Mouse (Mus musculus) B cell, adult (primary cell): ENCODE measurements around the gene Cox16. TPM values are rescaled to one million over a fixed set of nuclear protein-coding genes. Genes with fewer than 3 reads are reported as not detected.

Source experiments
- total RNA-seq: library from RNA; stranded (reverse); gene quantifications from 4 replicates; pipeline ENCODE4 v1.2.4, GENCODE M21; 2023; ENCODE audit not compliant: inconsistent age

Gene Cox16
- 54.9 to 75.5 TPM (median 60.0 TPM) in 4 replicates for total RNA-seq

DNA sequence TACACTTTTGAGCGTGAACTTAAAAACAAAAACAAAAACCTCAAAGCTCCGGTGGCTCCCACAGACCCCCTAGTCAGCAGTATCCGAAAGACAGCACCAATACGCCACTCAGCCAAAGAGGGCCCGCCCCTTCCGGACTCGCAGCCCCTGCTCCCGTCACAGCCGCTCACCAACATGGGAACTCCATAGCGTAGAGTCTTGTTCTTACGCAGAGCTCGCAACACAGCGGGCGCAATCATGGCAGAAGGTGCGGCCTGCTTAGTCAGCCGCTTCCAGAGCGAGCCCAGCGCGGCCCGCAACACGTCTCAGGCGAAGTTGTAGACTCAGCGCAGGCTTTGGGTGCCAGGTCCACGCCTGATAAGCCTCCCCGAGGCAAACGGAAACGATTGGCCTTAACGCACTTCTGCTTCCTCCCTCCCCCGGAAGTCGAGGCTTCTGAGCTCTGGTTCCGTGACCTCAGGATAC is at the start of gene Cox16:
TSS of gene Cox16 (minus strand) at position 401 of the 465 bp plus-strand sequence.

DNA sequence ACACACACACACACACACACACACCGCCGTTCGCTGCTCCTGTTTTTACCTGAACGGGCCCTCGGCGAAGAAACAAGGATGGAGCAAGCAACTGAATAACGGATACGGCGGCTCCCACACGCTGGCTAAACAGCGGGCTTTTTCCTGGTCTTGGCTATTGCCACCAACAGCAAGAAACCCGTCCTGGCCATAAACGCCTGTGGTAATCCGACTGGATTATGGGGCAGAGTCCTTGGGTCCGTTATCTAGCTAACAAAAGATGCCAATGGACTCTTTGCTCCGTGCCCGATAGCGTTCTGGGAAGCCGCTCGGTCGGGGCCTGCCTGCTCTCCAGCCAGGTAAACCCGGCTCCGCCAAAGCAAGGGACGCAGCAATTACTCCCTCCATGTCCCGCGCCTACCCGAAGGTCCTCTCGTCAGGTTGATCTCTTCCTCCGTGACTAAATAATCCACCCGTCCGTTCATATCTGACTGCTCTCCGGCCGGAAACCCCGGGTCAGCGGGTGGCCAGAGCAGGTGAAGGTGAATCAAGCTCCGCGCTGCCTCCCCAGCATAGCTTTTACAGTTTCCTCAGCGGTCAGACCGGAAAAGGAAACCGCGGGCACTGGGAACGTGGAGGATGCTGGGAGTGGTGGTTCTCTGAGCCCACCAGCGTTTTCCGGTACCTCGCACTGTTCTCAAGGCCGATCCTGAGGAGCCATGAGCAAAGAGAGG is 47.5 kb upstream of the Cox16 start, which contains the start of the genes Gm20498 and Synj2bp:
TSS of gene Gm20498 (minus strand) at position 590 of the 713 bp plus-strand sequence.
TSS of gene Synj2bp (minus strand) at position 596 of the 713 bp plus-strand sequence.

DNA sequence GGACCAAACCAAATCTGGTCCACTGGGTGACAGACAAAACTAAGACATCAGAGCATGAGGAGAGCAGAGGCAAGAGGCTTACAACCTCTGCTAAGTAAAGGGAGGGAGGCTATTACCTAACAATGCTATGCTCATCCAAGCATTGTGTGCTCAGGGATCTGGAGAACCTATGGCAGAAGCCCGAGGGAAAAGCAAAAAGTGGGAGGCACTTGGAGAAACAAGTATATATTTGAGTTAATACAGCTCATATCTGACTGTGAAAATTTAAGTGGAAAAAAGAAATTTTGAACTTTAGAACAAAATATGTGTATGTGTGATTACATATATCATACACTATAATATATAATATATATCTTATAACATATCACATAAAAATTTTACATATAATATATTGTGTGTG is 63.1 kb downstream of the Cox16 start, which contains the start of gene Adam4:
TSS of gene Adam4 (minus strand) at position 101 of the 400 bp plus-strand sequence.

DNA sequence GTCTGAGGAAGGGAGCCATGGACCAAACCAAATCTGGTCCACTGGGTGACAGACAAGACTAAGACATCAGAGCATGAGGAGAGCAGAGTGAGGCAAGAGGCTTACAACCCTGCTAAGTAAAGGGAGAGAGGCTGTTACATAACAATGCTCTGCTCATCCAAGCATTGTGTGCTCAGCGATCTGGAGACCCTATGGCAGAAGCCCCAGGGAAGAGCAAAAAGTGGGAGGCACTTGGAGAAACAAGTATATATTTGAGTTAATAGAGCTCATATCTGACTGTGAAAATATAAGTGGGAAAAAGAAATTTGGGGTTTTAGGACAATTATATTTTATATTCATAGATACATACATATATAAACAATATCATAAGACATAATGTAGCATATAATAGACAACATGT is 105.6 kb downstream of the Cox16 start, which contains the start of gene Gm4787:
TSS of gene Gm4787 (minus strand) at position 101 of the 400 bp plus-strand sequence.

DNA sequence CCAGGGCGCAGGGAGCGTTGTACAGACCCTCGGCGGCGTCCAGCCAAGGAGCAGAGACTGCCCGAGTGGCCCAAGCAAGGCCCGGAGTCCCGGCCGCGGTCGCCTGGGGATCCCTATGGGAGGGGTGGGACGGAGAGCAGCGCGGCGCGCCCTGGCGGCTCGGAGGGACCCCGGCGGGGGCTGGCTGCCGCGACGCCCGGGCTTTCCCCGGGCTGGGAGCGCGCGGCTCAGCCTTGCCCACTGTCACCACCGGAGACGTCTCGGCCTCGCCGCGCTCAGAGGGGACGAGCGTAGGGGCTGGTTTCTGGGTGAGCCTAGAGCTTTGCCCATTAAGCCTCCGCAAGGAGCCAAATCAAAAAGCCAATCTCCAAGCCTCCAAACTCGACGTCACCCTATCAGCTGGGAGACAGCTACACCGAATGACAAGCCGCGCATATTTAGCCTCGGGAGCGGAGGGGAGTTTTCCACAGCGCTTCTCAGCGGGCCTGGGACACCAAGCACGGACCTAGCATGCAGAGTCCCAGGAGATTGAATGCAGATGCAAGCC is 152.0 kb downstream of the Cox16 start, which contains the start of gene Slc8a3:
TSS of gene Slc8a3 (minus strand) at position 306 of the 547 bp plus-strand sequence.

Other genes with a start within 250 kb of the Cox16 start
- gene Slc8a3, start 151.9 kb downstream of the Cox16 start, total RNA-seq: not detected in 4 replicates
- 0.58 to 0.63 TPM (median 0.61 TPM) in 4 replicates for gene Gm4787, start 105.7 kb downstream of the Cox16 start, total RNA-seq
- 1.1 to 2.2 TPM (median 1.5 TPM) in 4 replicates for gene Adam4, start 63.2 kb downstream of the Cox16 start, total RNA-seq
- gene Gm20498, start 47.8 kb upstream of the Cox16 start, total RNA-seq: 13.1 to 16.5 TPM (median 14.8 TPM) in 4 replicates
- gene Synj2bp, start 47.8 kb upstream of the Cox16 start, total RNA-seq: 20.9 to 27.9 TPM (median 24.6 TPM) in 4 replicates
- gene Adam21, start 83.3 kb upstream of the Cox16 start, total RNA-seq: 0.26 to 0.29 TPM (median 0.27 TPM) in 3 of 4 replicates, not detected in the other
- gene Med6, start 109.9 kb upstream of the Cox16 start, total RNA-seq: 49.4 to 64.7 TPM (median 57.1 TPM) in 4 replicates
- not detected in 4 replicates for gene Ttc9, start 146.1 kb upstream of the Cox16 start, total RNA-seq